Mouse (Mus musculus) megakaryocyte, embryonic 14.5 days (primary cell): ENCODE data around the gene Smug1. TPM values are rescaled to one million over a fixed set of nuclear protein-coding genes. Genes with fewer than 3 reads are reported as not detected.
A peak's percentile ranks its signal among the peaks of the same experiment; 100 is the strongest.

ENCODE experiments used
- H3K27me3 ChIP-seq: replicated peaks from 2 replicates; pipeline ENCODE3; 2012; ENCODE audit warnings: inconsistent platforms
- H3K36me3 ChIP-seq: replicated peaks from 2 replicates; pipeline ENCODE3; 2012; ENCODE audit warnings: low read length, inconsistent platforms, mixed read lengths
- H3K4me1 ChIP-seq: 2 replicates; pipeline ENCODE4 v1.6.1; 2012; ENCODE audit warnings: inconsistent platforms
- H3K4me3 ChIP-seq: replicated peaks from 2 replicates; pipeline ENCODE3; 2012; ENCODE audit warnings: moderate library complexity, mild to moderate bottlenecking, inconsistent platforms
- H3K9me3 ChIP-seq: 2 replicates; pipeline ENCODE4 v1.6.1; 2012; ENCODE audit warnings: inconsistent platforms
- FLI1 ChIP-seq: IDR thresholded peaks from 2 replicates; pipeline ENCODE4 v1.6.1; 2012; ENCODE audit warnings: low read length, inconsistent platforms, mixed read lengths
- GATA1 ChIP-seq: IDR thresholded peaks from 3 replicates; pipeline ENCODE4 v1.6.1; 2012; ENCODE audit warnings: mixed read lengths, low read length, inconsistent platforms, borderline replicate concordance
- polyA plus RNA-seq: library from polyadenylated mRNA; stranded (reverse); fragments of >175 nt; gene quantifications from 2 replicates; pipeline ENCODE4 v1.2.3, GENCODE M21; 2012; ENCODE audit warnings: low replicate concordance; ENCODE audit not compliant: insufficient read depth

Gene Smug1
- polyA plus RNA-seq, 1 experiment, result 2.1 TPM

- TF ChIP-seq FLI1 (no peak), GATA1 (no peak)
Measured at GRCm38 (mm10) chr15:103146627-103147421, 20.1 kb downstream of the Smug1 start.

GRCm38 (mm10) chr15:103145635-103146299 is 21.1 kb downstream of the Smug1 start:
- Histone ChIP-seq H3K36me3 (no peaks in the 10 kb centered on the region), H3K9me3 (no peaks in the 10 kb centered on the region), H3K4me1 (peaks cover 39% of the 10 kb centered on the region), H3K4me3 (no peak overlapping the region), H3K27me3 (peaks cover 76% of the 10 kb centered on the region)
- no peak for TF ChIP-seq GATA1
- TF ChIP-seq FLI1, result no peak

More at GRCm38 (mm10) chr15:103146627-103147421, 20.1 kb downstream of the Smug1 start:
- peaks cover 39% of the 10 kb centered on the region for H3K4me1 ChIP-seq
- H3K9me3 ChIP-seq, result no peaks in the 10 kb centered on the region
- peaks cover 66% of the 10 kb centered on the region for H3K27me3 ChIP-seq
- no peaks in the 10 kb centered on the region for H3K36me3 ChIP-seq
- peak overlapping the region; percentile 87 for H3K4me3 ChIP-seq

GRCm38 (mm10) chr15:103144176-103144575 is 22.7 kb downstream of the Smug1 start:
- Histone ChIP-seq H3K4me1 (peaks cover 37% of the 10 kb centered on the region), H3K4me3 (no peak overlapping the region), H3K27me3 (peaks cover 88% of the 10 kb centered on the region), H3K9me3 (no peaks in the 10 kb centered on the region), H3K36me3 (no peaks in the 10 kb centered on the region)
- TF ChIP-seq FLI1, result no peak
- TF ChIP-seq GATA1, result no peak

GRCm38 (mm10) chr15:103135431-103135947 is 31.4 kb downstream of the Smug1 start:
- H3K4me3 ChIP-seq, result no peak overlapping the region
- H3K36me3 ChIP-seq, result no peaks in the 10 kb centered on the region
- H3K27me3 ChIP-seq, result peaks cover 96% of the 10 kb centered on the region
- TF ChIP-seq FLI1, result no peak
- no peak for TF ChIP-seq GATA1
- peaks cover 15% of the 10 kb centered on the region for H3K4me1 ChIP-seq
- peaks cover 2% of the 10 kb centered on the region for H3K9me3 ChIP-seq

GRCm38 (mm10) chr15:103134277-103135086 is 32.4 kb downstream of the Smug1 start:
- H3K4me1 ChIP-seq, result peaks cover 15% of the 10 kb centered on the region
- no peaks in the 10 kb centered on the region for H3K36me3 ChIP-seq
- no peak overlapping the region for H3K4me3 ChIP-seq
- H3K9me3 ChIP-seq, result peaks cover 7% of the 10 kb centered on the region
- TF ChIP-seq GATA1, result no peak
- no peak for TF ChIP-seq FLI1
- H3K27me3 ChIP-seq, result peaks cover 95% of the 10 kb centered on the region

GRCm38 (mm10) chr15:103133761-103134160 is 33.1 kb downstream of the Smug1 start:
- H3K4me1 ChIP-seq, result peaks cover 15% of the 10 kb centered on the region

GRCm38 (mm10) chr15:103130729-103131128 is 36.2 kb downstream of the Smug1 start:
- Histone ChIP-seq H3K27me3 (peaks cover 95% of the 10 kb centered on the region), H3K4me1 (peaks cover 14% of the 10 kb centered on the region), H3K4me3 (no peak overlapping the region), H3K9me3 (peaks cover 15% of the 10 kb centered on the region), H3K36me3 (no peaks in the 10 kb centered on the region)
- TF ChIP-seq FLI1, result no peak
- TF ChIP-seq GATA1, result no peak

More at GRCm38 (mm10) chr15:103133761-103134160, 33.1 kb downstream of the Smug1 start:
- peaks cover 95% of the 10 kb centered on the region for H3K27me3 ChIP-seq
- TF ChIP-seq GATA1 (no peak), FLI1 (no peak)
- H3K4me3 ChIP-seq, result no peak overlapping the region
- no peaks in the 10 kb centered on the region for H3K36me3 ChIP-seq
- H3K9me3 ChIP-seq, result peaks cover 7% of the 10 kb centered on the region

- H3K4me3 ChIP-seq, result no peak overlapping the region
- peaks cover 3% of the 10 kb centered on the region; the same call in 1 of the 2 replicates for H3K4me1 ChIP-seq
- TF ChIP-seq FLI1 (no peak), GATA1 (no peak)
- H3K27me3 ChIP-seq, result peaks cover 95% of the 10 kb centered on the region
- H3K36me3 ChIP-seq, result no peaks in the 10 kb centered on the region
- peaks cover 15% of the 10 kb centered on the region for H3K9me3 ChIP-seq
Measured at GRCm38 (mm10) chr15:103129289-103129688, 37.6 kb downstream of the Smug1 start.
